Mouse (Mus musculus): ENCODE results near the gene Tomm70a. TPM values are rescaled to one million over a fixed set of nuclear protein-coding genes. Genes with fewer than 3 reads are reported as not detected.

Tomm70a gene
- polyA plus RNA-seq, 1 experiment = 8.3 TPM

DNA sequence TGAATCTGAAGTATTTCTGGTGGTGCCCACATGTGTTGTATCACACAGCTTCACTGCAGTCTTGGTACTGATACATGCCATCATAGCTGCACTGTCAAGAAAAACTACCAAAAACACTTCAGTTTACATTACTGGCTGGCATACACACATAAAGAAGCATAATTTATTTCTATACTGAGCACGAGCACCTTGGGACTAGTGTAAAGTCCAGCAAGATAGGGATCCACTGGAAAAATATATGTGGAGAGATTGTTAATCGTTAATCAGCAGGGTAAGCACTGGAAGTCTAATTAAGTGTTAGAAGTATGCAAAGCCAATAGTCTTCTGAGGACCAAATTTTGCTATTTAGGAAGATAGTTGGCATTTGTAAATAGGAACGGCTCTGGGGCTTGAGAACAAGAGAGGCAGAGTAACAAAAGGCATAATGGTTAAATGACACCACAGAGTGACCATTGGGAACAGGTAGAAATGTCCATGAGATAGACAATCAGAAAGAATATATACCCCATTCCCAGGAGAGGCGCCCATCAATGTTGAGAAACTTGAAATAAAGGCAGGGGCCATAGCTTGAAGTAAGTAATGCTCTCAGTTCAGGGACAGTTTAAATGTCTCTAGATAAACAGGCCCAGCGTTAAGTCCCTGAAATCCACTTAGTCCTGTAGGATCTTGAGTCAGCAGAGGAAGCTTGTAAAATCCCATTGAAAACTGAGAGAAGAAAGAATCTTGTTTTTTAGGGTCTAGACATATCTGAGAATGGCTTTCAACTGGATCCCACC lies 15.1 kb upstream of the Tomm70a start:
- WGBS = 70% methylated on average over 5 of the region's 5 CpGs
- no peak overlapping the region for H3K4me3 ChIP-seq (replicated peaks; ENCODE audit: extremely low read depth, low read depth, low read length)

DNA sequence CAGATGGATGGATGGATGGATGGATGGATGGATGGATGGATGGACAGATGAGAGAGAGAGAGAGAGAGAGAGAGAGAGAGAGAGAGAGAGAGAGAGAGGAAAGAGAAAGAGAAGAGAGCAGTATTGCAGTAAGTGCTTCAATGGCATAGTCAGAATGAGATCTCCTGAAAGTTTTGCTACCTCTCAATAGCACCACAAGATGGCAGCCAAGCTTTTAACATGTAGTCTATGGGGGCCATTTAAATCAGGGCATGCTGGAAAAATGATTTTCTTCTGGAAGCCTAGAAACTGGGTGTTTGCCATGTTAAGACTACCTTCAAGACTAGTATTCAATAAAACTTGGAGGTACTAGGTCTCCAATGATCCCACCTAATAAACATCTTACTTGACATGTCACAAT lies 5.4 kb upstream of the Tomm70a start:
- H3K4me1 ChIP-seq (ENCODE audit: control insufficient read depth, insufficient read depth, low read length) = no peaks in the 10 kb centered on the region
- DNase-seq = no peak
- H3K4me3 ChIP-seq (replicated peaks; ENCODE audit: extremely low read depth, low read depth, low read length) = no peak overlapping the region
- TF ChIP-seq POLR2A (IDR thresholded peaks at IDR 0.05; ENCODE audit: borderline replicate concordance, extremely low read depth, low read depth, low read length) = no peak
- peak; percentile 22; the same call in 1 of the 2 replicates for TF ChIP-seq CTCF (IDR thresholded peaks at IDR 0.05; ENCODE audit: insufficient read depth, low read length)

More for the DNA sequence above, 15.1 kb upstream of the Tomm70a start:
- H3K4me1 ChIP-seq (ENCODE audit: control insufficient read depth, insufficient read depth, low read length) = no peaks in the 10 kb centered on the region
- DNase-seq = no peak
- TF ChIP-seq POLR2A (IDR thresholded peaks at IDR 0.05; ENCODE audit: borderline replicate concordance, extremely low read depth, low read depth, low read length) (no peak), CTCF (IDR thresholded peaks at IDR 0.05; ENCODE audit: insufficient read depth, low read length) (no peak)

DNA sequence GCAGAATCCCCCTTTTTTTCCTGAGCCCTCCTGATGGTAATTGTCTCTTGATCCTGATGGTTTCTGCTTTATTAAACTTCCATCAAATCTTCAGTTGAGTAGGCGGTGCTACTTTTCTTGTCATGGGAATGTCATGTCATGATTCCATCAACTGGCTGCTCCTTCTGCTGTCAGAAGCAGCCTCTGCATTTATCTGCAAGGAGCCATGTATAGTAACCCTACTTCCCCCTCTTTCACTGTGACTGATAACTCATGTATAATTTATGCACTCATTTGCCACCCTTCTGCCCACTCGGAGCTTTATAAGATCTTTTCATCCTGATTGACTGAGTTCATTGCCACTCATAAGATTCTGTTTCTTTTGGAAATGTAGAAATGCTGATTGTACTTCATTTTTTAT lies 3.9 kb upstream of the Tomm70a start:
- TF ChIP-seq CTCF (IDR thresholded peaks at IDR 0.05; ENCODE audit: insufficient read depth, low read length) = no peak
- TF ChIP-seq POLR2A (IDR thresholded peaks at IDR 0.05; ENCODE audit: borderline replicate concordance, extremely low read depth, low read depth, low read length) = no peak
- Histone ChIP-seq H3K4me3 (replicated peaks; ENCODE audit: extremely low read depth, low read depth, low read length) (no peak overlapping the region), H3K4me1 (ENCODE audit: control insufficient read depth, insufficient read depth, low read length) (no peaks in the 10 kb centered on the region)
- 85% methylated on average over 2 of the region's 2 CpGs for WGBS
- no peak for DNase-seq

DNA sequence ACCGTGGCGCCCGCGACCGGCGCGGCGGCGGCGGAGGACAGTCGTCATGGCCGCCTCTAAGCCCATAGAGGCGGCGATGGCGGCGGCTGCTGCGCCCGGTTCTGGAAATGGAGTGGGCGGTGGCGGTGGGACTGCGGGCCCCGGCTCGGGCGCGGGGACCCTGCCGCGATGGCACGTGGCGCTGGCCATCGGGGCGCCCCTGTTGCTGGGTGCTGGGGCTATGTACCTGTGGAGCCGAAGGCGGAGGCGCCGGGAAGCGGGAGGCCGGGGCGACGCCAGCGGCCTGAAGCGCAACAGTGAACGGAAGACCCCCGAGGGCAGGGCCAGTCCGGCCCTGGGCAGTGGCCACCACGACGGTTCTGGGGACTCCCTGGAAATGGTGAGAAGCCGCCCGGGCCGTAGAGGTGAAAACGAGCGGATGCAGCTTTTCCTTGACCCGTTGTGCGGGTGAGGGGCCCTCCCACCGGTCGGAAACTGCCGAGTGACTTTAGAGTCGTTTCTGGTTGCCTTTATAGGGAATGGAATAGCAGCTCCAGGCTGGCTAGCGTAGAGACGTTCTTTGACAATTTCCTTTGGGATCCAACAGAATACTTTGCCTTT lies 413 bp downstream of the Tomm70a start:
- Histone ChIP-seq H3K4me1 (ENCODE audit: control insufficient read depth, insufficient read depth, low read length) (peaks cover 7% of the 10 kb centered on the region), H3K4me3 (replicated peaks; ENCODE audit: extremely low read depth, low read depth, low read length) (peak overlapping the region; percentile 70)
- no peak for DNase-seq
- no peak for TF ChIP-seq POLR2A (IDR thresholded peaks at IDR 0.05; ENCODE audit: borderline replicate concordance, extremely low read depth, low read depth, low read length)
- TF ChIP-seq CTCF (IDR thresholded peaks at IDR 0.05; ENCODE audit: insufficient read depth, low read length) = no peak
- WGBS = under 1% methylated on average over 59 of the region's 59 CpGs

DNA sequence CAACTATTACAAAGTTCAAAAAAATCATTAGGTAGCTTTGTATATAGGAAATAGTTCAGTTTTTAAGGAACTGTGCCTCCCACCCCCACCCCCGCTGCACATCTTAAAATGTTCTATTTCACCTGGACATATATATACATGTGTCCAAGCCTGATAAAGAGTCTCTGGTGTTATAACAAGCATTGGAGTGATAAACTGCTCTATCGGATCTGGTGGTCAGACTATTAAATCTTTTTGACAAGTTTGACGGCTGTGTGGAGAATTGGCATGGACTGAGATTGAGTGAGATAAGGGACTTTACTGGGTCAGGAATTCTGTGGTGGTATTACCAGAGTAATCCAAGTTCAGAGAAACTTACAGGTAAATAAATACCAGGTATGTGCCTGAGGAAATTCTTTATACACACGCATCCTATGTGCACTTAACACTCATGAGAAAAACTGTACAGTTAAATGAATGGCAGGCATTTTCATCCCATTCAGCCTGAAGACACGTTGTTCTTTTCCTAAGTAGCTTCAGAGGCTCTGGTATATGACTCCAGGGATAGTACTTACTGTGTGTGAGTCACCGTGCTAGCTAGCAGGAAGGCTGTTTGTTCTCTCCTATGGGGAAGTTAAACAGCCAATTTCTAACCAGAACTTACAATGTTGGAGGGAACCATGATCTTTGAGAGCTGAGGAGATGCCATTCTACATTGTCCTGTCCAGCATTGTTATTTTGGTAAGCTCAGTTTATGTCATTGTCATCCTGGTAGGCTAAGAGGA lies 1.4 kb downstream of the Tomm70a start:
- 20% methylated on average over 6 of the region's 6 CpGs for whole genome bisulfite sequencing
- no peak overlapping the region for H3K4me3 ChIP-seq (replicated peaks; ENCODE audit: extremely low read depth, low read depth, low read length)
- TF ChIP-seq CTCF (IDR thresholded peaks at IDR 0.05; ENCODE audit: insufficient read depth, low read length) (no peak), POLR2A (IDR thresholded peaks at IDR 0.05; ENCODE audit: borderline replicate concordance, extremely low read depth, low read depth, low read length) (no peak)
- no peak for DNase-seq
- H3K4me1 ChIP-seq (ENCODE audit: control insufficient read depth, insufficient read depth, low read length) = peaks cover 7% of the 10 kb centered on the region

DNA sequence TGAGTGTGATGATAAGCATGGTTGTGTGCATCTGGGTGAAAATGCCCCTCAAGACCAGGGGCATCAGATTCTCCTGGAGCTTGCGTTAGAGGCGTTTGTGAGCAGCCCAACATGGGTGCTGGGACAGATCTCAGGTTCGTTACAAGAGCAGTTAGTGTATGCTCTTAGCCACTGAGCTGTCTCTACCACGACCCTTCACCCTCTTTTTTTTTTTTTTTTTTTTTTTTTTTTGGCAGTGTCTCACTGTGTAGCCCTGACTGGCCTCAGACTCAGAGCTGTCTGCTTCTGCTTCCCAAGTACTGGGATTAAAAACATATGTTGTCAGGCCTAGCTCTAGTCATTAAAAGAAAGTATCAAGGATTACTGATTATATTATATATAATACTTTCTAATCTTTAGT lies 4.8 kb downstream of the Tomm70a start:
- Histone ChIP-seq H3K4me1 (ENCODE audit: control insufficient read depth, insufficient read depth, low read length) (peaks cover 7% of the 10 kb centered on the region), H3K4me3 (replicated peaks; ENCODE audit: extremely low read depth, low read depth, low read length) (no peak overlapping the region)
- TF ChIP-seq CTCF (IDR thresholded peaks at IDR 0.05; ENCODE audit: insufficient read depth, low read length) (no peak), POLR2A (IDR thresholded peaks at IDR 0.05; ENCODE audit: borderline replicate concordance, extremely low read depth, low read depth, low read length) (no peak)
- no peak for DNase-seq
- WGBS = 42% methylated on average over 4 of the region's 4 CpGs

DNA sequence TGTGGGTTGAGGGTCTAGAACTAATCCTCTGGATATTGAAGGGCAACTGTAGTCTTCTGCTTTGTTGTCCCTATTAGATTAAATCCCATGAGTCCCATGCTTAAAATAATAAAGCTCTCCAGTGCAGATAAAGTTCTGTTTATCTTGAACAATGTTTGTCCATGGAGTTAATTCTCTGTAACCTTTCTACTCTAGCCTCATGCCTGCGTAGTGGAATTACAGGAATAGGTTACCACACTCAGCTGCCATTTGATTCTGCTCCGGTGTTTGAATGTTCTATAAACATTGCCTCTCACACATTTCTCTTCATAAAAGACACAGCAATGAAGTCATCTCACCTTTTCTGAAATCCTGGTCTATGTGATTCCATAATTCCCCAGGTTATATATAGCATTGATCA lies 6.3 kb downstream of the Tomm70a start:
- no peak overlapping the region for H3K4me3 ChIP-seq (replicated peaks; ENCODE audit: extremely low read depth, low read depth, low read length)
- H3K4me1 ChIP-seq (ENCODE audit: control insufficient read depth, insufficient read depth, low read length) = peaks cover 11% of the 10 kb centered on the region
- no peak for DNase-seq
- 34% methylated on average over 2 of the region's 2 CpGs for WGBS
- TF ChIP-seq POLR2A (IDR thresholded peaks at IDR 0.05; ENCODE audit: borderline replicate concordance, extremely low read depth, low read depth, low read length) = no peak
- TF ChIP-seq CTCF (IDR thresholded peaks at IDR 0.05; ENCODE audit: insufficient read depth, low read length) = no peak

DNA sequence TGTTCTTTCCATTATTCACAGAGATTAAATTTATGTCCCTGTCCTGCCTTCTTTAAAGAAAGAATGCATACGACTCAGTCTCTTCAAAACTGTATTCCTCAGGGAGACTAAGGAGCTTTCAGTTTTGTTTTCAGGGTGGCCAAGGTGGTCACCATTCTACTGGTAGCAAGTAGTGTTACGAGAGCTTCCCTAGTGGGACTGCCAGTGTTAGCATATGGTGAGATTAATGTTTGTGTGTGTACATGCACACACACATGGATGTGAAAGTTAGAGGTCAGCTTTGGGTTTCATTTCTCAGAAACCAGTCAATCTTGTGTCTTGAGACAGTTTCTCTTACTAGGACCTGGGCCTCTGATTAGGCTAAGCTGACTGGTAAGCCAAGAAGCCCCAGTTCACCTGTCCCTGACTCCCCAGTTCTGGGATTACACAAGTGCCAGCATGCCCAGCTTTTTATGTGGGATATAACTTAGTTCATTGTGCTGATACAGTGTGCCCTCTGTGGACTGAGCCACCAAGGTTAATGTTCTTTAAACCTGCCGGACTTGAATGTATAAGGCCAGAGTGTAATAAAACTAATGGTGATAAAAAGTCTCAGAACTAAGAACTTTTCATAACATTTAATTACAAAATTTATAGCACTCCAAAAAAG lies 9.4 kb downstream of the Tomm70a start:
- 69% methylated on average over 3 of the region's 3 CpGs for WGBS
- Histone ChIP-seq H3K4me3 (replicated peaks; ENCODE audit: extremely low read depth, low read depth, low read length) (no peak overlapping the region), H3K4me1 (ENCODE audit: control insufficient read depth, insufficient read depth, low read length) (peaks cover 4% of the 10 kb centered on the region; the same call in 1 of the 2 replicates)
- no peak for DNase-seq
- TF ChIP-seq CTCF (IDR thresholded peaks at IDR 0.05; ENCODE audit: insufficient read depth, low read length) (no peak), POLR2A (IDR thresholded peaks at IDR 0.05; ENCODE audit: borderline replicate concordance, extremely low read depth, low read depth, low read length) (no peak)

DNA sequence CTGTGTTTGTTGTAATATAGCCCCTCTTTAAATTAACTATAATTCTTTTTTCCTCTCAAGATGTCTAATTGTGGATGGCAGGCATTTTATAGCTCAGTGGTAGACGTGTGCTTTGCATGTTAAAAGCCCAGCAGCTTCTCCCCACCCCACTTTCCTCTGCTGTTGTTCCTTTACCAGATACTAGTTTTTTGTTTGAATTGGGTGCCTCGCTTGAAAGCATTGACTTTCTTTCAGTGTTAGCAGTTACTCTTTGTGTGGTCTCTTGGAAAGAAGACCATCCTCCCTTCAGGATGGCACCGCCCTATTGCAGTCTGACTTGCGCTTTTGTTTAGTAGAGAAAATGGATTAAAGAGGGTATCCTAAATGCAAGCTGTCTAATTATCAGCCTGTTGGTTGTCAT lies 10.0 kb downstream of the Tomm70a start:
- TF ChIP-seq POLR2A (IDR thresholded peaks at IDR 0.05; ENCODE audit: borderline replicate concordance, extremely low read depth, low read depth, low read length) = no peak
- TF ChIP-seq CTCF (IDR thresholded peaks at IDR 0.05; ENCODE audit: insufficient read depth, low read length) = no peak
- H3K4me3 ChIP-seq (replicated peaks; ENCODE audit: extremely low read depth, low read depth, low read length) = no peak overlapping the region
- peaks cover 4% of the 10 kb centered on the region; the same call in 1 of the 2 replicates for H3K4me1 ChIP-seq (ENCODE audit: control insufficient read depth, insufficient read depth, low read length)
- DNase-seq = no peak
- WGBS = 87% methylated on average over 4 of the region's 4 CpGs

Data from lung, adult 2 months (tissue).